Mouse (Mus musculus) left cerebral cortex, postnatal 36 days (tissue): ENCODE measurements around the gene Ralgps2. TPM values are rescaled to one million over a fixed set of nuclear protein-coding genes. Genes with fewer than 3 reads are reported as not detected.

ENCODE experiments used
- DNase-seq, 2 experiments: peaks; one replicate each; pipeline ENCODE4 v3.0.0; 2021 to 2022; ENCODE audit warnings: low spot score in 2 of 2, mixed read lengths in 1 of 2
- intact Hi-C: fragments of 180-260 bp; cut with DNase I; formaldehyde crosslinking; loops from one replicate; pipeline ENCODE4 v1.15.1; 2025
- total RNA-seq, 2 experiments: library from RNA; stranded (reverse); gene quantifications; 2 replicates each; pipeline ENCODE4 v1.2.3; 2021

The Ralgps2 gene
- total RNA-seq = 10 to 100 TPM; 32.0 to 50.1 TPM

- intact Hi-C loops = loop anchor here (2.0 to 5.0 kb wide), 2 partner anchors 48 to 137 kb away; no protein-coding TSS in a partner anchor
- peak; percentile 71 to 78 for DNase-seq
These were observed at the start of gene Ralgps2 for GRCm38 (mm10) chr1:156939251-156940141. Ralgps2 (minus strand) TSS chr1:156939626.

GRCm38 (mm10) chr1:156987576-156987975 is 48.1 kb upstream of the Ralgps2 start:
- intact Hi-C loops = loop anchor here (5.0 kb wide), 1 partner anchor 50 kb away; the partner anchor contains the start of gene Ralgps2
- no peak for DNase-seq

GRCm38 (mm10) chr1:156986641-156987345 is 47.4 kb upstream of the Ralgps2 start:
- intact Hi-C loops = loop anchor here (5.0 kb wide), 1 partner anchor 49 kb away; the partner anchor contains the start of gene Ralgps2
- DNase-seq = no peak

- DNase-seq = no peak
These were observed 46.5 kb upstream of the Ralgps2 start for GRCm38 (mm10) chr1:156985657-156986640.

GRCm38 (mm10) chr1:156983009-156983870 is 43.8 kb upstream of the Ralgps2 start:
- intact Hi-C loops = no loop called here
- DNase-seq = no peak

More at GRCm38 (mm10) chr1:156985657-156986640, 46.5 kb upstream of the Ralgps2 start:
- intact Hi-C loops = loop anchor here (5.0 kb wide), 1 partner anchor 49 kb away; the partner anchor contains the start of gene Ralgps2

- intact Hi-C loops = no loop called here
- DNase-seq = no peak
These were observed 42.5 kb upstream of the Ralgps2 start for GRCm38 (mm10) chr1:156981975-156982374.

GRCm38 (mm10) chr1:156979722-156980121 is 40.3 kb upstream of the Ralgps2 start:
- DNase-seq = no peak
- intact Hi-C loops = no loop called here

- intact Hi-C loops = no loop called here
- no peak for DNase-seq
These were observed 39.2 kb upstream of the Ralgps2 start for GRCm38 (mm10) chr1:156978656-156979055.

- intact Hi-C loops = no loop called here
- no peak for DNase-seq
These were observed 34.4 kb upstream of the Ralgps2 start for GRCm38 (mm10) chr1:156973857-156974256.

- DNase-seq = no peak
- intact Hi-C loops = no loop called here
These were observed 33.0 kb upstream of the Ralgps2 start for GRCm38 (mm10) chr1:156972391-156972790.

GRCm38 (mm10) chr1:156971206-156971811 is 31.9 kb upstream of the Ralgps2 start:
- intact Hi-C loops = no loop called here
- DNase-seq = no peak

GRCm38 (mm10) chr1:156970641-156971040 is 31.2 kb upstream of the Ralgps2 start:
- no peak for DNase-seq
- intact Hi-C loops = no loop called here

- DNase-seq = no peak
- intact Hi-C loops = no loop called here
These were observed 28.7 kb upstream of the Ralgps2 start for GRCm38 (mm10) chr1:156968107-156968506.

GRCm38 (mm10) chr1:156964586-156964932 is 25.1 kb upstream of the Ralgps2 start:
- intact Hi-C loops = no loop called here

GRCm38 (mm10) chr1:156963871-156964585 is 24.6 kb upstream of the Ralgps2 start:
- intact Hi-C loops = no loop called here
- no peak for DNase-seq

More at GRCm38 (mm10) chr1:156964586-156964932, 25.1 kb upstream of the Ralgps2 start:
- DNase-seq = no peak

- intact Hi-C loops = no loop called here
- DNase-seq = no peak
These were observed 22.2 kb upstream of the Ralgps2 start for GRCm38 (mm10) chr1:156961481-156962265.

GRCm38 (mm10) chr1:156959004-156959403 is 19.6 kb upstream of the Ralgps2 start:
- DNase-seq = no peak
- intact Hi-C loops = no loop called here
